Mouse (Mus musculus): ENCODE data around the gene Catsper4.

Catsper4 gene

GRCm38 (mm10) chr4:134238279-134238651 lies 11.1 kb upstream of the Catsper4 start, which contains the start of gene Cnksr1:
TSS of gene Cnksr1 (minus strand) at chr4:134238399.
- DNase-seq (ENCODE audit: low read depth, low spot score) = no peak
- no peaks in the 10 kb centered on the region for H3K27me3 ChIP-seq (ENCODE audit: control insufficient read depth, insufficient read depth, low read length, poor library complexity, severe bottlenecking)

GRCm38 (mm10) chr4:134237582-134238278 lies 10.5 kb upstream of the Catsper4 start:
- no peaks in the 10 kb centered on the region for H3K27me3 ChIP-seq (ENCODE audit: control insufficient read depth, insufficient read depth, low read length, poor library complexity, severe bottlenecking)
- DNase-seq (ENCODE audit: low read depth, low spot score) = no peak
- no peaks in the 10 kb centered on the region for H3K36me3 ChIP-seq (ENCODE audit: control insufficient read depth, insufficient read depth, low read length, poor library complexity, severe bottlenecking)

More at GRCm38 (mm10) chr4:134238279-134238651, 11.1 kb upstream of the Catsper4 start, which contains the start of gene Cnksr1:
- H3K36me3 ChIP-seq (ENCODE audit: control insufficient read depth, insufficient read depth, low read length, poor library complexity, severe bottlenecking) = no peaks in the 10 kb centered on the region

GRCm38 (mm10) chr4:134234876-134235275 lies 7.7 kb upstream of the Catsper4 start:
- DNase-seq (ENCODE audit: low read depth, low spot score) = no peak
- Histone ChIP-seq H3K27me3 (ENCODE audit: control insufficient read depth, insufficient read depth, low read length, poor library complexity, severe bottlenecking) (no peaks in the 10 kb centered on the region), H3K36me3 (ENCODE audit: control insufficient read depth, insufficient read depth, low read length, poor library complexity, severe bottlenecking) (no peaks in the 10 kb centered on the region)

GRCm38 (mm10) chr4:134230431-134230830 lies 3.2 kb upstream of the Catsper4 start:
- no peaks in the 10 kb centered on the region for H3K27me3 ChIP-seq (ENCODE audit: control insufficient read depth, insufficient read depth, low read length, poor library complexity, severe bottlenecking)
- no peak for DNase-seq (ENCODE audit: low read depth, low spot score)
- no peaks in the 10 kb centered on the region for H3K36me3 ChIP-seq (ENCODE audit: control insufficient read depth, insufficient read depth, low read length, poor library complexity, severe bottlenecking)

GRCm38 (mm10) chr4:134222793-134223600 lies 4.2 kb downstream of the Catsper4 start:
- DNase-seq (ENCODE audit: low read depth, low spot score) = no peak

GRCm38 (mm10) chr4:134206488-134207053 lies 20.6 kb downstream of the Catsper4 start:
- H3K36me3 ChIP-seq (ENCODE audit: control insufficient read depth, insufficient read depth, low read length, poor library complexity, severe bottlenecking) = no peaks in the 10 kb centered on the region
- no peak for DNase-seq (ENCODE audit: low read depth, low spot score)
- no peaks in the 10 kb centered on the region for H3K27me3 ChIP-seq (ENCODE audit: control insufficient read depth, insufficient read depth, low read length, poor library complexity, severe bottlenecking)

More at GRCm38 (mm10) chr4:134222793-134223600, 4.2 kb downstream of the Catsper4 start:
- H3K36me3 ChIP-seq (ENCODE audit: control insufficient read depth, insufficient read depth, low read length, poor library complexity, severe bottlenecking) = no peaks in the 10 kb centered on the region
- no peaks in the 10 kb centered on the region for H3K27me3 ChIP-seq (ENCODE audit: control insufficient read depth, insufficient read depth, low read length, poor library complexity, severe bottlenecking)

GRCm38 (mm10) chr4:134203340-134203896 lies 23.8 kb downstream of the Catsper4 start:
- Histone ChIP-seq H3K27me3 (ENCODE audit: control insufficient read depth, insufficient read depth, low read length, poor library complexity, severe bottlenecking) (no peaks in the 10 kb centered on the region), H3K36me3 (ENCODE audit: control insufficient read depth, insufficient read depth, low read length, poor library complexity, severe bottlenecking) (no peaks in the 10 kb centered on the region)
- no peak for DNase-seq (ENCODE audit: low read depth, low spot score)

- Histone ChIP-seq H3K36me3 (ENCODE audit: control insufficient read depth, insufficient read depth, low read length, poor library complexity, severe bottlenecking) (no peaks in the 10 kb centered on the region), H3K27me3 (ENCODE audit: control insufficient read depth, insufficient read depth, low read length, poor library complexity, severe bottlenecking) (no peaks in the 10 kb centered on the region)
- DNase-seq (ENCODE audit: low read depth, low spot score) = no peak
Measured at GRCm38 (mm10) chr4:134202904-134203303, 24.3 kb downstream of the Catsper4 start, which contains the start of gene Gm7534. TSS of gene Gm7534 (minus strand) at chr4:134203004.

GRCm38 (mm10) chr4:134199371-134199770 lies 27.8 kb downstream of the Catsper4 start:
- Histone ChIP-seq H3K27me3 (ENCODE audit: control insufficient read depth, insufficient read depth, low read length, poor library complexity, severe bottlenecking) (no peaks in the 10 kb centered on the region), H3K36me3 (ENCODE audit: control insufficient read depth, insufficient read depth, low read length, poor library complexity, severe bottlenecking) (no peaks in the 10 kb centered on the region)
- no peak for DNase-seq (ENCODE audit: low read depth, low spot score)

- DNase-seq (ENCODE audit: low read depth, low spot score) = no peak
- Histone ChIP-seq H3K27me3 (ENCODE audit: control insufficient read depth, insufficient read depth, low read length, poor library complexity, severe bottlenecking) (no peaks in the 10 kb centered on the region), H3K36me3 (ENCODE audit: control insufficient read depth, insufficient read depth, low read length, poor library complexity, severe bottlenecking) (no peaks in the 10 kb centered on the region)
Measured at GRCm38 (mm10) chr4:134186268-134186667, 40.9 kb downstream of the Catsper4 start.

- DNase-seq (ENCODE audit: low read depth, low spot score) = no peak
- Histone ChIP-seq H3K36me3 (ENCODE audit: control insufficient read depth, insufficient read depth, low read length, poor library complexity, severe bottlenecking) (no peaks in the 10 kb centered on the region), H3K27me3 (ENCODE audit: control insufficient read depth, insufficient read depth, low read length, poor library complexity, severe bottlenecking) (no peaks in the 10 kb centered on the region)
Measured at GRCm38 (mm10) chr4:134185569-134185968, 41.6 kb downstream of the Catsper4 start.

GRCm38 (mm10) chr4:134183711-134184110 lies 43.5 kb downstream of the Catsper4 start:
- Histone ChIP-seq H3K27me3 (ENCODE audit: control insufficient read depth, insufficient read depth, low read length, poor library complexity, severe bottlenecking) (no peaks in the 10 kb centered on the region), H3K36me3 (ENCODE audit: control insufficient read depth, insufficient read depth, low read length, poor library complexity, severe bottlenecking) (no peaks in the 10 kb centered on the region)
- DNase-seq (ENCODE audit: low read depth, low spot score) = no peak

- Histone ChIP-seq H3K36me3 (ENCODE audit: control insufficient read depth, insufficient read depth, low read length, poor library complexity, severe bottlenecking) (no peaks in the 10 kb centered on the region), H3K27me3 (ENCODE audit: control insufficient read depth, insufficient read depth, low read length, poor library complexity, severe bottlenecking) (no peaks in the 10 kb centered on the region)
- DNase-seq (ENCODE audit: low read depth, low spot score) = no peak
Measured at GRCm38 (mm10) chr4:134181825-134182224, 45.4 kb downstream of the Catsper4 start.

GRCm38 (mm10) chr4:134181112-134181511 lies 46.1 kb downstream of the Catsper4 start:
- no peak for DNase-seq (ENCODE audit: low read depth, low spot score)
- Histone ChIP-seq H3K36me3 (ENCODE audit: control insufficient read depth, insufficient read depth, low read length, poor library complexity, severe bottlenecking) (no peaks in the 10 kb centered on the region), H3K27me3 (ENCODE audit: control insufficient read depth, insufficient read depth, low read length, poor library complexity, severe bottlenecking) (no peaks in the 10 kb centered on the region)

All from splenic B cell, adult 2 months (primary cell).